Mouse (Mus musculus): ENCODE data around the gene Olfr312.
A peak's percentile ranks its signal among the peaks of the same experiment; 100 is the strongest.
"Not testable (repeated sequence)": the region's sequence is repeated elsewhere in the genome, so short reads cannot be mapped to it uniquely, and the experiment has no call there.

Gene Olfr312

GRCm38 (mm10) chr11:58828937-58829336 is at the start of gene Olfr312:
TSS of gene Olfr312 (plus strand) at chr11:58829237.
- ATAC-seq (ENCODE audit: insufficient number of reproducible peaks, low FRiP score, low TSS enrichment), result not testable (repeated sequence)

DNA sequence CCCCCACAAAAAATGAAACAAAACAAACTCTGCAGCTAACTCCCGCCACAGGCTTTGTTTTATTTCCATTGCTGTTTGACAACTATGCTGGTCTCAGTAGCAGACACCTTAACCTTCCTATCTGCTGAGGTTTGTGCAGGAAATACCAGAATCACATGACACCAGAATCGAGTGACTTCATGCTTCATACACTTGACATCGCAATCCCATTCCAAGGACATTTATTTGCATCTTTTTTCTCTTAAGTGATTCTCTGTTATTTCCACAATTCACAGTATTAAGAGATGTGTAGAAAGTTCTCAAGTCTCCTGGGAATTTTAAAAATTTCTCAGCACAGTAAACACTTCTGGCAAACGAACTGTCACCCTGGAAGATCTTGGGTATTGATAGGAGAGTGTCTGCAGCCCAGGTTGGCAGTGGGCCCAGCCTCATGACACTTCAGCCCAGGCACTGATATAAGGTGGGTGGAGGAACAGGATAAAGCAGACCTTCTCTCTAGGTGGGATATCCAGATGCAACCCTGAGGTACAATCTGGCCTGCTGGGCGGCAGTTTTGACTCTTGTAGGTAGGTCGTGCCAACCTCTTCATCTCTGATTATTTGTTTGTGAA is 46.5 kb upstream of the Olfr312 start, which contains the start of gene Olfr314:
TSS of gene Olfr314 (plus strand) at position 473 of the 610 bp plus-strand sequence.
- ATAC-seq (ENCODE audit: insufficient number of reproducible peaks, low FRiP score, low TSS enrichment), result no peak

DNA sequence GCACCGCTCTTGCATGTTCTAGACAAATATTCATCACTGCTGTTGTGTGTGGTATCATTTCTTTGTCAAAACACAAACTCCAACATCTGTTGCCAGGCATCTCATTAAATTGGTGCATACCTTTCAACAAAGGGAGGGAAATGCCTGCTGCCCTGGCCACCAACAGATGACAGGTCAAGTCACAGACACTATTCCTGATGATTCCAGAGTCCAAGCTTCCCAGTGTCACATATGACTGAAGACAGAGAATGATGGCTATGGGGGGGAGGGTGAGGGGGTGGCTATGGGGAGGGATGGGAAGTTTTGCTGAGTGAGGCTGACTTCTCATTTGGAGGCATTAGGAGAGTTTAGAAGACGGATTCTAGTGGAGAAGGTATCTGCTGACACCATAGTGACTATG is 44.9 kb upstream of the Olfr312 start:
- no peak for ATAC-seq (ENCODE audit: insufficient number of reproducible peaks, low FRiP score, low TSS enrichment)

DNA sequence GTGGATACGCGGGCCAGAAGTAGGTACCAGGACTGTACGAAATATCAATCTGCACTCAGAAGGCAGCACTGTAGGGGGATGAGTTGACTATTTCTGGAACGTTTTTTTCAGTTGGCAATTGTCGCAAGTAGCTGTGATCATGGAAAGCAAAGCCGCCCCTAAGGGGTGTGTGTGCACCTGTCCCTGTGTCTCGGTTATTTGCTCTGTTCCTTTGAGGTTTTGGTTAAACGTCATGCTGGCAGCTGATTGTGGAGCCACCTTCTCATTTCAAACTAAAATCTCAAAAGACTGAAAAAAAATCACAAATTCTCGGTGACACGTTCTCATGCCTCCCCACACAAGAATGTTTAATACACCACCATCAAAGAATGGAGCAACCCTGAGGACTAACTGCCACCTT is 41.4 kb upstream of the Olfr312 start:
- ATAC-seq (ENCODE audit: insufficient number of reproducible peaks, low FRiP score, low TSS enrichment), result no peak

- ATAC-seq (ENCODE audit: insufficient number of reproducible peaks, low FRiP score, low TSS enrichment), result no peak
Observed at GRCm38 (mm10) chr11:58788346-58788745, 40.7 kb upstream of the Olfr312 start.

GRCm38 (mm10) chr11:58789532-58789931 is 39.5 kb upstream of the Olfr312 start:
- ATAC-seq (ENCODE audit: insufficient number of reproducible peaks, low FRiP score, low TSS enrichment), result no peak

DNA sequence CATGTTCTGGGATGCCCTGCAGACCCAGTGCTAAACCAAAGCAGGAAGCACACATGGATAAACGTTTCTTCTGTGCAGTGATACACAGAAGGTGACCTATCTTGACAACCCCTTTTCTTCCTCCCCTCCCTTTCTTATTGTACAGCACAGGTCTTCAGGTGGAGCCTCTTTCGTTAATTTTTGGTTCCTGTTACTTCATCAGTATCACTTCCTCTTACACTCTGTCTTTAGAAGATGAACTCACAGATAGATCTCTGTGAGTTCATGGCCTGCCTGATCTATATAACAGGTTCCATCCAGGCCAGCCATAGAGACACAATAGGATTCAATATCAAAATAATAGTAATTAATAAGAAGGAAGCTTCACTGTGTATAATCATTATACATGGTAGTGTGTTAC is 39.0 kb upstream of the Olfr312 start:
- no peak for ATAC-seq (ENCODE audit: insufficient number of reproducible peaks, low FRiP score, low TSS enrichment)

DNA sequence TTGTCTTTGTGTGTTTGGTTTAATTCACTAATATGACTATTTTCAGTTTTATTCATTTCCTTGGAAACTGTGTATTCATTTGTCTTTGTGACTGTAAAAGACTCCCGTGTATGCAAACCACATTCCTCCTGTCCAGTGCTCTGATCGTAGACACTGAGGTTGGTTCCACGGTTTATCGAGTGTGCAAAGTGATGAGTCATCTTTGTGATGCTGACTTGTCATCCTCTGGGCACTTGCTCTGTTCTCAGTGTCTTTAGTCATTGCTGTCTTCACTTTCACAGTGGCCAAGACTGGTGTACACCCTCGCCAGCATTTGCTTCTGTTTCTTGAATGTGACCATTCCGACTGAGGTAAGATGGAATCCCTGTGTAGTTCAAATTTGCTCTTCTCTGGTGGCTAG is 38.4 kb upstream of the Olfr312 start:
- no peak for ATAC-seq (ENCODE audit: insufficient number of reproducible peaks, low FRiP score, low TSS enrichment)

DNA sequence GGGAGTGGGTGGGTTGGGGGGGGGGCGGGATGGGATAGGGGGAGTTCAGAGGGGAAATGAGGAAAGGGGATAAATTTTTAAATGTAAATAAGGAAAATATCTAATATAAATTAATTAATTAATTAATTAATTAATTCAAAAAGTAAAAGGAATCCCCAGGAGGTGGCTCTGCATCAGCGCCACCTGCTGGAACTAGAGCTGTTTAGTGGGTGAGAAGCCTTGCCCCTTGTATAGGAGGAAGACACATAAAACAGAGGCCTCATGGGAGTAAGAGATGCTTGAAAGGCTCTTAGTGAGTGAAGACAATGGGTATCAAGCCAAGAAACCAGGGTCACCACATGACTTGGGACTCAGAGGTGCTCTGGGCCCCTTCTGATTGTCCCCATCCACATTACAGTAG is 33.2 kb upstream of the Olfr312 start:
- no peak for ATAC-seq (ENCODE audit: insufficient number of reproducible peaks, low FRiP score, low TSS enrichment)

- ATAC-seq (ENCODE audit: insufficient number of reproducible peaks, low FRiP score, low TSS enrichment), result no peak
Observed at GRCm38 (mm10) chr11:58796850-58797249, 32.2 kb upstream of the Olfr312 start.

GRCm38 (mm10) chr11:58799747-58800146 is 29.3 kb upstream of the Olfr312 start:
- no peak for ATAC-seq (ENCODE audit: insufficient number of reproducible peaks, low FRiP score, low TSS enrichment)

DNA sequence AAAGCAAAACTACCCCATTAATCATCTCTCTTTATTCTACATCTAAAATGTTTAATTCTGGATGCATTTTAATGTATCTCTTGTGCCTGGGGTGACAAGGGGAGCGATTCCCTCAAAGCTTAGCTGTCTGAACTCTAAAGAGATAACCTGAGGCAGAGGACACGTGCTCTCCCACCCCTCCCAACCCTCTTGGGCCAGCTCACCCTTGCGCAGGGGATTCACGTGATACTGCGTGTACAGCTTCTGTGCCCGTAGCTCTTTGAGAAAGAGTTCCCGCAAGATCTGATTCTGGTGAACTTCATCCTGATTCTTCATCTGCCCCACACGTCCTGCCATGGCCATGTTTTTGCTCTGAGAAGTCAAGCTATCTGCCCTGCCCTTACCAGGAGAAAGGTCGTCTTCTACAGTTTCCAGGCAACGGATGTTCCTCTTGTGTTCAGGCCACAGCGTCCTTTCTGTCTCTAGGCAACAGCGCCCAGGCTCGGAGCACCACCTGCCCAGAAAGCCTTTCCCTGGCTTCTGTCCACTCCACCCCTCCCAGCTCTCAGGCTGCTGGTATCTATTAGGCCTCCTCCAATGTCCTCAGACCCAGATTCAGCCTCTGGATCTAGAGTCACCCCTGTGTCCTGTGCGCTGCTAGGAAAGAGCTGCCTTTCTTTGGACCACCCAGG is 27.3 kb upstream of the Olfr312 start, which contains the start of gene Fam183b:
TSS of gene Fam183b (minus strand) at position 403 of the 671 bp plus-strand sequence.
- no peak for ATAC-seq (ENCODE audit: insufficient number of reproducible peaks, low FRiP score, low TSS enrichment)

DNA sequence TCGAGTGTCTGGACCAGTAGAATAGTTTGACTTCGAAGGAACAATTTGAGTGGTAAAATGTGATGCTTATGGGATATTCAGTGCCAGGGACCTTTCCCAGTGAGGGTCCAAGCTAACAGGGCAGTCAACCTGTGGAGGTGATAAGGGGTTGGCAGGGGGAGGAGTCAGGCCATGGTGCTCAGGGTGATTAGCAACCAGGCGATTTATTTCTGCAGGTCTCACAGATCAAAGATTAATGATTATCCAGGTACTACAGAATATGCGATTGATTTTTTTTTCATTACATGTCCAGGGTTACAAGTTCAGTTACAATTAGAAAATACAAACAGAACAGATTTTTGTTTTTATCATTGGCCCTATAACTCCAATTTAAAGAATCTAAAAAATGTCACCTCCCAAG is 25.2 kb upstream of the Olfr312 start:
- no peak for ATAC-seq (ENCODE audit: insufficient number of reproducible peaks, low FRiP score, low TSS enrichment)

- ATAC-seq (ENCODE audit: insufficient number of reproducible peaks, low FRiP score, low TSS enrichment), result no peak
Observed at GRCm38 (mm10) chr11:58804393-58804792, 24.6 kb upstream of the Olfr312 start.

DNA sequence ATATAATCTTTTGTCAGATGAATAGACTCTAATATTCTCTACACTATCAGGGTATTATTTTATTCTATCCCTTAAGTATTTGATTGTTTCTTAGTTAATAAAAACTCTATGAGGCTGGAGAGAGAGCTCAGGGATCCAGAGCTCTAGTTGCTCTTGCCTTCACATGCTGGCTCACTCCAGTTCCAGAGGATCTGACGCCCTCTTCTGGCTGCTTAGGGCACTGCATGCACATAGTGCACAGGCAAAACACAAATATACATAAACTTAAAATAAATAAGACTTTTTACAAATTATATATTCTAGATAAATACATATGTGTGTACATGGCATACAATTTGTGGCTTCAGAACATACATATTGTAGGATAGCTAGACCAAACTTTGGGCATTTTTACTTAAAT is 17.0 kb upstream of the Olfr312 start:
- ATAC-seq (ENCODE audit: insufficient number of reproducible peaks, low FRiP score, low TSS enrichment), result no peak

DNA sequence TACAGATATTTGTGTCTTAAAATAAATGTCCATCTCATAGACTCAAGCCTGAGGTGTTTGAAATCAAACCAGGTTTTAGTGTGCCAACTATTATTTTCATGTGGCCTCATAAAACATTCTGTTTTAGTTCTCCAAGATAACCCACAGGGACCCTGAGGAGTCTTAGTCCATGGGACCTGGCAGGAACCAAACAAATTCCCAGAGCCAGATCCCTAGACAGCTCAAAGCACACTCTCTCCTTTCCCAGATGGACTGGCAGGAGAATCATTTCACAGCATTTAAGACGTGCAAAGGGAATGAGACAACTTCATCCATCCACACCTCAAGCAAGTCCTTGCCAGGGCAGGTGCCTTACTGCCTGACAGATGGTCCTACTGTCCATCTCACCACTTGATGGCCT is 14.3 kb upstream of the Olfr312 start, which contains the start of gene Olfr313:
TSS of gene Olfr313 (plus strand) at position 301 of the 400 bp plus-strand sequence.
- not testable (repeated sequence) for ATAC-seq (ENCODE audit: insufficient number of reproducible peaks, low FRiP score, low TSS enrichment)

- no peak for ATAC-seq (ENCODE audit: insufficient number of reproducible peaks, low FRiP score, low TSS enrichment)
Observed at GRCm38 (mm10) chr11:58815676-58816075, 13.4 kb upstream of the Olfr312 start.

- ATAC-seq (ENCODE audit: insufficient number of reproducible peaks, low FRiP score, low TSS enrichment), result no peak
Observed at GRCm38 (mm10) chr11:58829764-58830163, 727 bp downstream of the Olfr312 start.

- ATAC-seq (ENCODE audit: insufficient number of reproducible peaks, low FRiP score, low TSS enrichment), result not testable (repeated sequence)
Observed at GRCm38 (mm10) chr11:58832541-58832940, 3.5 kb downstream of the Olfr312 start.

DNA sequence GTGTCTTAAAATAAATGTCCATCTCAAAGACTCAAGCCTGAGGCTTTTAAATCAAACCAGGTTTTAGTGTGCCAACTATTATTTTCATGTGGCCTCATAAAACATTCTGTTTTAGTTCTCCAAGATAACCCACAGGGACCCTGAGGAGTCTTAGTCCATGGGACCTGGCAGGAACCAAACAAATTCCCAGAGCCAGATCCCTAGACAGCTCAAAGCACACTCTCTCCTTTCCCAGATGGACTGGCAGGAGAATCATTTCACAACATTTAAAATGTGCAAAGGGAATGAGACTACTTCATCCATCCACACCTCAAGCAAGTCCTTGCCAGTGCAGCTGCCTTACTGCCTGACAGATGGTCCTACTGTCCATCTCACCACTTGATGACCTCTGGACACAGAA is 9.9 kb downstream of the Olfr312 start, which contains the start of gene Olfr311:
TSS of gene Olfr311 (plus strand) at position 301 of the 400 bp plus-strand sequence.
- ATAC-seq (ENCODE audit: insufficient number of reproducible peaks, low FRiP score, low TSS enrichment), result not testable (repeated sequence)

- ATAC-seq (ENCODE audit: insufficient number of reproducible peaks, low FRiP score, low TSS enrichment), result peak; percentile 100
Observed at GRCm38 (mm10) chr11:58846919-58847461, 18.0 kb downstream of the Olfr312 start, which contains the start of gene Gm12258. TSS of gene Gm12258 (plus strand) at chr11:58847158.
